Mouse (Mus musculus) forebrain, postnatal 0 days (tissue): ENCODE results near the gene Tnrc6a. TPM values are rescaled to one million over a fixed set of nuclear protein-coding genes. Genes with fewer than 3 reads are reported as not detected.

Experiments used
- ATAC-seq: fragments of 200-750 bp; cut with Nextera tagmentation; 2 replicates; pipeline ENCODE4 v1.8.0; 2017; ENCODE audit warnings: mild to moderate bottlenecking, moderate library complexity
- DNase-seq: peaks from one replicate; pipeline ENCODE4 v3.0.0-alpha.2; 2015
- H3K27ac ChIP-seq: fragments of 300-500 bp; sonication (generic); 2 replicates; pipeline ENCODE4 v1.5.1; 2014; ENCODE audit warnings: low read depth, mild to moderate bottlenecking, antibody characterized with exemption, low read length, moderate library complexity, mixed read lengths
- H3K27me3 ChIP-seq: fragments of 300-500 bp; sonication (generic); 2 replicates; pipeline ENCODE4 v1.6.1; 2014; ENCODE audit warnings: mild to moderate bottlenecking, low read length, mixed read lengths; ENCODE audit not compliant: insufficient read depth
- H3K36me3 ChIP-seq: fragments of 300-500 bp; sonication (generic); 2 replicates; pipeline ENCODE4 v1.6.1; 2014; ENCODE audit warnings: mild to moderate bottlenecking, moderate library complexity; ENCODE audit not compliant: insufficient read depth
- H3K4me1 ChIP-seq: fragments of 300-500 bp; sonication (generic); 2 replicates; pipeline ENCODE4 v1.6.1; 2014; ENCODE audit warnings: antibody characterized with exemption; ENCODE audit not compliant: insufficient read depth
- H3K4me2 ChIP-seq: fragments of 300-500 bp; sonication (generic); 2 replicates; pipeline ENCODE4 v1.6.1; 2014; ENCODE audit warnings: low read depth, mild to moderate bottlenecking, moderate library complexity
- H3K4me3 ChIP-seq: fragments of 300-500 bp; sonication (generic); 2 replicates; pipeline ENCODE4 v1.5.1; 2014; ENCODE audit warnings: low read depth, low read length, mixed read lengths
- H3K9ac ChIP-seq: fragments of 300-500 bp; sonication (generic); 2 replicates; pipeline ENCODE4 v1.6.1; 2014; ENCODE audit warnings: mild to moderate bottlenecking
- H3K9me3 ChIP-seq: fragments of 300-500 bp; sonication (generic); 2 replicates; pipeline ENCODE4 v1.6.1; 2016; ENCODE audit warnings: low read length
- CTCF ChIP-seq: sonication (generic); IDR thresholded peaks from 2 replicates; pipeline ENCODE4 v1.5.1; 2016; ENCODE audit warnings: antibody characterized with exemption, control low read depth, low read depth
- WGBS: fragments of 180-500 bp; shearing (Covaris S2); extraction: QIAGEN DNeasy Blood & Tissue Kit; methylation state at CpG from one replicate; pipeline ENCODE4 v1.1.7; 2014; 5-methylcytosine and 5-hydroxymethylcytosine counted together
- polyA plus RNA-seq: library from polyadenylated mRNA; unstranded; fragments of >200 nt; fragmentation: Nextera tagmentation; extraction: Ambion mirVana; gene quantifications from 2 replicates; pipeline ENCODE4 v1.2.1, GENCODE M21; 2015
- total RNA-seq: library from RNA; depleted of rRNA; stranded (reverse); fragments of >200 nt; gene quantifications from 2 replicates; pipeline ENCODE4 v1.2.3, GENCODE M21; 2014; rRNA removed

Tnrc6a gene
- 38.4 and 48.0 TPM in 2 replicates for total RNA-seq
- 30.8 and 40.7 TPM in 2 replicates for polyA plus RNA-seq

GRCm38 (mm10) chr7:123123665-123124298 is at the start of gene Tnrc6a:
TSS of gene Tnrc6a (plus strand) at chr7:123123885.
- no peaks in the 10 kb centered on the region for H3K9me3 ChIP-seq
- peaks cover 7% of the 10 kb centered on the region; the same call in 1 of the 2 replicates for H3K36me3 ChIP-seq
- ATAC-seq (peak; percentile 97), DNase-seq (peak; percentile 94)
- WGBS = 2% methylated on average over 45 of the region's 55 CpGs
- TF ChIP-seq CTCF = no peak
- peak within 1 kb of the TSS; percentile 55 for H3K4me2 ChIP-seq
- no peaks in the 10 kb centered on the region for H3K4me1 ChIP-seq
- peak within 1 kb of the TSS; percentile 91 for H3K9ac ChIP-seq
- peak within 1 kb of the TSS; percentile 97 for H3K27ac ChIP-seq
- no peaks in the 10 kb centered on the region for H3K27me3 ChIP-seq
- peak within 1 kb of the TSS; percentile 94 for H3K4me3 ChIP-seq

GRCm38 (mm10) chr7:123082236-123082635 is 41.4 kb upstream of the Tnrc6a start:
- no peak for TF ChIP-seq CTCF
- 80% methylated on average over 4 of the region's 4 CpGs for WGBS
- ATAC-seq = no peak
- H3K9me3 ChIP-seq = no peaks in the 10 kb centered on the region
- H3K27ac ChIP-seq = no peak overlapping the region
- H3K36me3 ChIP-seq = no peaks in the 10 kb centered on the region
- no peak overlapping the region for H3K4me2 ChIP-seq
- DNase-seq = no peak
- H3K27me3 ChIP-seq = no peaks in the 10 kb centered on the region
- no peak overlapping the region for H3K4me3 ChIP-seq
- H3K9ac ChIP-seq = no peak overlapping the region
- H3K4me1 ChIP-seq = peaks cover 16% of the 10 kb centered on the region

GRCm38 (mm10) chr7:123083441-123084123 is 40.1 kb upstream of the Tnrc6a start:
- 20% methylated on average over 12 of the region's 12 CpGs for WGBS

GRCm38 (mm10) chr7:123084180-123084691 is 39.4 kb upstream of the Tnrc6a start:
- Histone ChIP-seq H3K4me2 (peak overlapping the region; percentile 50), H3K9me3 (no peaks in the 10 kb centered on the region), H3K4me3 (peak overlapping the region; percentile 20), H3K27me3 (no peaks in the 10 kb centered on the region), H3K4me1 (peaks cover 16% of the 10 kb centered on the region), H3K36me3 (no peaks in the 10 kb centered on the region), H3K27ac (peak overlapping the region; percentile 83), H3K9ac (peak overlapping the region; percentile 31; the same call in 1 of the 2 replicates)
- ATAC-seq (peak; percentile 94), DNase-seq (peak; percentile 84)
- TF ChIP-seq CTCF = no peak
- WGBS = 1% methylated on average over 7 of the region's 7 CpGs

More at GRCm38 (mm10) chr7:123083441-123084123, 40.1 kb upstream of the Tnrc6a start:
- Histone ChIP-seq H3K4me1 (peaks cover 16% of the 10 kb centered on the region), H3K27me3 (no peaks in the 10 kb centered on the region), H3K4me2 (peak overlapping the region; percentile 50), H3K27ac (peak overlapping the region; percentile 83), H3K36me3 (no peaks in the 10 kb centered on the region), H3K4me3 (no peak overlapping the region), H3K9ac (peak overlapping the region; percentile 31), H3K9me3 (no peaks in the 10 kb centered on the region)
- peak; percentile 9 for ATAC-seq
- DNase-seq = no peak
- TF ChIP-seq CTCF = peak; percentile 37

DNA sequence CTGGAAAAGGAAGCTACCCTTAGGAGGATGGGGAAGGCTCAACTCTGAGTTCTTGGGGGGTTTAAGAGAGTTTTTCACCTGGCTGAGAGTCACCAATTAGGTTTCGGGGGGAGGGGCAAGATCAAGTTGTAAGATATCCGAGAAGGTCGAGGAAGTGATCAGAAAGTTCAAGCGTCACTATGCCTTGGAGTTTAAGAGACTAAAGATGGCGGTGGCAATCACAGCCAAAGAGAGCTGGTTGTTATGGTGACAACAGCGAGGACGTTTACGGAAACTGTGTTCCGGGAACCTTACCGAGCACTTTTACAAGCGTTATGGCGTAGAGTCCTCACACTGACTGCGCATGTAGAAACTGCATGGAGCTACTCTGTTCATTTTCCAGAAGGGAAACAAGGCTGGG is 39.0 kb upstream of the Tnrc6a start:
- ATAC-seq = peak; percentile 82

DNA sequence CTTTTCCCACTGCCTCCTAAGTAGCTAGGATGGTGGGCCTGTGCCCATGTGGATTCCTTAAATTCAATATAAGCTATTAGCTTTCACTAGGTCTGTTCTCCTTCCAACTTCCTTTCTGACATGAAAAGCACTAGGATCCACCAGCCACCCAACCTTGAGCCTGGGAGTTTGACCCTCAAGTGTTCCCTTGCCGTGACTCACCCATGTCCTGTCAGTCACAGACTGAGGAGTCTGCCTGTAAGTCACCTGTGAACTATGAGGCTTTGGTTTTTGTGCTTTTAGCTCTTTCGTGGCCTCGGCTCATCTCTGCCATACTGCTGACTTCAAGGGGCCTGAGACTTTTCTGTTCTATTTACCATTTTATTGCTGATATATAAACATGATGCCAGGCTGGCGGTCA is 34.8 kb upstream of the Tnrc6a start:
- H3K9me3 ChIP-seq = no peaks in the 10 kb centered on the region
- H3K4me2 ChIP-seq = no peak overlapping the region
- DNase-seq = no peak
- H3K36me3 ChIP-seq = no peaks in the 10 kb centered on the region
- H3K9ac ChIP-seq = no peak overlapping the region
- WGBS = 89% methylated on average over 4 of the region's 4 CpGs
- H3K4me1 ChIP-seq = peaks cover 6% of the 10 kb centered on the region
- ATAC-seq = no peak
- H3K27ac ChIP-seq = no peak overlapping the region
- H3K27me3 ChIP-seq = no peaks in the 10 kb centered on the region
- H3K4me3 ChIP-seq = no peak overlapping the region
- TF ChIP-seq CTCF = no peak

More for the DNA sequence above, 39.0 kb upstream of the Tnrc6a start:
- Histone ChIP-seq H3K4me2 (peak overlapping the region; percentile 50), H3K27ac (peak overlapping the region; percentile 83), H3K36me3 (no peaks in the 10 kb centered on the region), H3K27me3 (no peaks in the 10 kb centered on the region), H3K9ac (no peak overlapping the region), H3K4me3 (peak overlapping the region; percentile 20), H3K4me1 (peaks cover 16% of the 10 kb centered on the region), H3K9me3 (no peaks in the 10 kb centered on the region)
- no peak for TF ChIP-seq CTCF
- peak; percentile 83 for DNase-seq
- 9% methylated on average over 13 of the region's 13 CpGs for WGBS
